Mouse (Mus musculus) brain, embryonic 18.5 days (tissue): ENCODE results near the gene Ppm1h.
"Not testable (repeated sequence)": the region's sequence is repeated elsewhere in the genome, so short reads cannot be mapped to it uniquely, and the experiment has no call there.

Experiments used
- DNase-seq: peaks from one replicate; pipeline ENCODE4 v3.0.0-alpha.2; 2012; ENCODE audit warnings: low read depth, low spot score

Gene Ppm1h

GRCm38 (mm10) chr10:122931193-122931832 is 252.8 kb downstream of the Ppm1h start:
- no peak for DNase-seq

GRCm38 (mm10) chr10:122931851-122932550 is 253.4 kb downstream of the Ppm1h start:
- DNase-seq: peak; percentile 39

- no peak for DNase-seq
These were observed 254.7 kb downstream of the Ppm1h start for GRCm38 (mm10) chr10:122933053-122933838.

GRCm38 (mm10) chr10:122935406-122935805 is 256.8 kb downstream of the Ppm1h start:
- DNase-seq: not testable (repeated sequence)

GRCm38 (mm10) chr10:122937380-122937779 is 258.8 kb downstream of the Ppm1h start:
- DNase-seq: not testable (repeated sequence)

- DNase-seq: no peak
These were observed 261.0 kb downstream of the Ppm1h start for GRCm38 (mm10) chr10:122939546-122939945.

GRCm38 (mm10) chr10:122942771-122943170 is 264.2 kb downstream of the Ppm1h start:
- DNase-seq: no peak

- no peak for DNase-seq
These were observed 265.3 kb downstream of the Ppm1h start for GRCm38 (mm10) chr10:122943824-122944223.

- DNase-seq: no peak
These were observed 266.3 kb downstream of the Ppm1h start for GRCm38 (mm10) chr10:122944888-122945287.

- DNase-seq: no peak
These were observed 272.4 kb downstream of the Ppm1h start for GRCm38 (mm10) chr10:122950966-122951365.

- no peak for DNase-seq
These were observed 275.0 kb downstream of the Ppm1h start for GRCm38 (mm10) chr10:122953576-122953975.

GRCm38 (mm10) chr10:122957918-122958317 is 279.4 kb downstream of the Ppm1h start:
- no peak for DNase-seq

GRCm38 (mm10) chr10:122958699-122959098 is 280.1 kb downstream of the Ppm1h start:
- DNase-seq: no peak

GRCm38 (mm10) chr10:122960216-122960615 is 281.7 kb downstream of the Ppm1h start:
- DNase-seq: no peak

- no peak for DNase-seq
These were observed 282.2 kb downstream of the Ppm1h start for GRCm38 (mm10) chr10:122960738-122961137.

- DNase-seq: no peak
These were observed 282.9 kb downstream of the Ppm1h start for GRCm38 (mm10) chr10:122961494-122961893.

GRCm38 (mm10) chr10:122962651-122963050 is 284.1 kb downstream of the Ppm1h start:
- DNase-seq: no peak

GRCm38 (mm10) chr10:122963463-122964240 is 285.1 kb downstream of the Ppm1h start:
- no peak for DNase-seq

GRCm38 (mm10) chr10:122964241-122964636 is 285.7 kb downstream of the Ppm1h start:
- DNase-seq: no peak

GRCm38 (mm10) chr10:122965650-122966049 is 287.1 kb downstream of the Ppm1h start:
- DNase-seq: not testable (repeated sequence)

- no peak for DNase-seq
These were observed 287.9 kb downstream of the Ppm1h start for GRCm38 (mm10) chr10:122966421-122966820.

GRCm38 (mm10) chr10:122970188-122970587 is 291.6 kb downstream of the Ppm1h start:
- no peak for DNase-seq
